Mouse (Mus musculus): ENCODE data around the gene Tgfb3.

The Tgfb3 gene

GRCm38 (mm10) chr12:86078553-86079201 is at the start of gene Tgfb3:
Tgfb3 (minus strand) TSS chr12:86079041.
- in situ Hi-C loops (cut with MboI, MseI): loop anchor here (10.0 kb wide), 1 partner anchor 124 kb away; no protein-coding TSS in a partner anchor

GRCm38 (mm10) chr12:86128122-86128521 is 49.3 kb upstream of the Tgfb3 start:
- in situ Hi-C loops (cut with MboI, MseI): loop anchor here (10.0 kb wide), 1 partner anchor 167 kb away; no protein-coding TSS in a partner anchor

GRCm38 (mm10) chr12:86124016-86124415 is 45.2 kb upstream of the Tgfb3 start:
- in situ Hi-C loops (cut with MboI, MseI): loop anchor here (10.0 kb wide), 1 partner anchor 171 kb away; no protein-coding TSS in a partner anchor

GRCm38 (mm10) chr12:86116295-86116835 is 37.5 kb upstream of the Tgfb3 start:
- in situ Hi-C loops (cut with MboI, MseI): no loop called here

GRCm38 (mm10) chr12:86110637-86111036 is 31.8 kb upstream of the Tgfb3 start:
- in situ Hi-C loops (cut with MboI, MseI): no loop called here

GRCm38 (mm10) chr12:86109531-86109930 is 30.7 kb upstream of the Tgfb3 start:
- in situ Hi-C loops (cut with MboI, MseI): no loop called here

GRCm38 (mm10) chr12:86107645-86108044 is 28.8 kb upstream of the Tgfb3 start:
- in situ Hi-C loops (cut with MboI, MseI): no loop called here

GRCm38 (mm10) chr12:86106086-86106485 is 27.2 kb upstream of the Tgfb3 start:
- in situ Hi-C loops (cut with MboI, MseI): no loop called here

- in situ Hi-C loops (cut with MboI, MseI): no loop called here
These were observed 26.7 kb upstream of the Tgfb3 start for GRCm38 (mm10) chr12:86105546-86105945.

- in situ Hi-C loops (cut with MboI, MseI): no loop called here
These were observed 25.5 kb upstream of the Tgfb3 start for GRCm38 (mm10) chr12:86104297-86104696.

- in situ Hi-C loops (cut with MboI, MseI): no loop called here
These were observed 25.0 kb upstream of the Tgfb3 start for GRCm38 (mm10) chr12:86103852-86104251.

- in situ Hi-C loops (cut with MboI, MseI): no loop called here
These were observed 24.6 kb upstream of the Tgfb3 start for GRCm38 (mm10) chr12:86103391-86103790.

- in situ Hi-C loops (cut with MboI, MseI): no loop called here
These were observed 23.8 kb upstream of the Tgfb3 start for GRCm38 (mm10) chr12:86102686-86103085.

- in situ Hi-C loops (cut with MboI, MseI): no loop called here
These were observed 21.9 kb upstream of the Tgfb3 start for GRCm38 (mm10) chr12:86100711-86101110.

GRCm38 (mm10) chr12:86097781-86098180 is 18.9 kb upstream of the Tgfb3 start:
- in situ Hi-C loops (cut with MboI, MseI): no loop called here

GRCm38 (mm10) chr12:86095806-86096205 is 17.0 kb upstream of the Tgfb3 start:
- in situ Hi-C loops (cut with MboI, MseI): no loop called here

GRCm38 (mm10) chr12:86094075-86094474 is 15.2 kb upstream of the Tgfb3 start:
- in situ Hi-C loops (cut with MboI, MseI): no loop called here

GRCm38 (mm10) chr12:86091601-86092132 is 12.8 kb upstream of the Tgfb3 start:
- in situ Hi-C loops (cut with MboI, MseI): no loop called here

- in situ Hi-C loops (cut with MboI, MseI): no loop called here
These were observed 11.9 kb upstream of the Tgfb3 start for GRCm38 (mm10) chr12:86090764-86091163.

- in situ Hi-C loops (cut with MboI, MseI): no loop called here
These were observed 9.2 kb upstream of the Tgfb3 start for GRCm38 (mm10) chr12:86088042-86088441.

GRCm38 (mm10) chr12:86086550-86086949 is 7.7 kb upstream of the Tgfb3 start:
- in situ Hi-C loops (cut with MboI, MseI): no loop called here

GRCm38 (mm10) chr12:86085873-86086272 is 7.0 kb upstream of the Tgfb3 start:
- in situ Hi-C loops (cut with MboI, MseI): no loop called here

GRCm38 (mm10) chr12:86082481-86083012 is 3.7 kb upstream of the Tgfb3 start, which contains the start of gene Ift43:
Ift43 (plus strand) TSS chr12:86082541.
- in situ Hi-C loops (cut with MboI, MseI): no loop called here

All from T-helper 2 cell (primary cell).